Mouse (Mus musculus) urinary bladder, adult 2 months (tissue): ENCODE measurements around the gene Gm10073. TPM values are rescaled to one million over a fixed set of nuclear protein-coding genes. Genes with fewer than 3 reads are reported as not detected.

ENCODE experiments used
- DNase-seq: peaks from one replicate; pipeline ENCODE4 v3.0.0; 2022; ENCODE audit warnings: low spot score
- polyA plus RNA-seq: library from polyadenylated mRNA; depleted of rRNA; stranded (reverse); fragments of >200 nt; gene quantifications from 2 replicates; pipeline ENCODE4 v1.2.3, GENCODE M21; 2012; rRNA removed

The Gm10073 gene
- polyA plus RNA-seq, 1 experiment, result 228 TPM

DNA sequence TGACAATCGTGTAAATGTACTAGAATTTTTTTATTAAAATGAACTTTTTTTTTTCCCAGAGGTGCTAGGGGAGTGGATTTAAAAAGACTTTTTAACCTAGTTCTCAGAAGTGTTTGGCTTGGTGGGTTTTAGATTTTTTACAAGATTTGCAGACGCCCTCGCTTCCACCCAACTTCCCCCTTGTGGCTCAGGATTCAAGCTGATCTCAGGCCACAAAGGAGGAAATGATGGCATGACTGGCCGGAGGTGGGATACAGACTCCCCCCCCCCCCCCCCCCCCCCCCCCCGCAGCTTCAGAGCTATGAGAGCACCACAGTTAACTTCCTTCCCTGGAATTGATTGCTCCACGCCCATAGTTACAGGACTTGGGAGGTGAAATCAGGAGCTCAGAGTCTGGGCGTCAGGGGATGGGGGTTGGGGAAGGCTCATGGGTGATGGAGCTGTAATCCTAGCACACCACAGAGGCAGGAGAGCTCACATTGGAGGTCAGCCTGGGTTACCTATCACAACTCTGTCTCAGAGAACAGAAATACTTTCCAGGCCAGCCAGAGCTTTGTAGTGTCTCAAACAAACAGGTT is 17.1 kb downstream of the Gm10073 start:
- DNase-seq, result no peak

DNA sequence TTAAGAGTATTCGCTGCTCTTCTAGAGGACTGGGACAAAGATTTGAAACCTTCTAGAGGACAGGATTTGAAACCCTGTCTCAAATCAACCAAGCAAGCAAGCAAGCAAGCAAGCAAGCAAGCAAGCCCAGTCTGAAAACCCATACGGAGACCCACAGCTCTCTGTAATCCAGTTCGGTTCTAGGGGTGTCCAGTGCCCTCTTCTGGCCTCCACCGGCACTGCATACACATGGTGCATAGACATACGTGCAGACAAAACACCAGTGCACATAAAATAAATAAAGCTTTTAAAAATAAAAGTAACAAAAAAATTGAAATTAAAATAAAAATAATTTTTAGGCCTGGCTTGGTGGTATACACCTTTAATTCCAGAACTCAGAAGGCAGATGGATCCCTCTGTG is 19.2 kb downstream of the Gm10073 start:
- no peak for DNase-seq

DNA sequence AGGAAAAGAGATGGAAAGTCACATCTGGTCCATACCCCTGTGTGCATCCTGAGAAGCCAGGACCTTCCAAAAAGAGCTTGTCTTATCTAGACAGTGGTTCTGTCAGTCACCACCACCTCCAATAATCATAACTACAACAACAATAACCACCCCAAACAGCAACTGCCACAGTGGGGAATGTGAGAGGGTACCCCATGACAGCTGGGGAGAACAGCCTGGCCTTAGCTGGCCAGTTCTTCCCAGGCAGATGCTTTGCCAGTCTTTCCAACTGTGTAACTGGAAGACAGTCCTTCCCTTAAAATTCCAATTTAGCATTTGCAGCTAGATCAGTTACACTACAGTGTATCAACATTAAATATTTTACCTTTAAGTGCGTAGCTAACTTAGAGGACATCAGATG is 22.4 kb downstream of the Gm10073 start:
- no peak for DNase-seq

DNA sequence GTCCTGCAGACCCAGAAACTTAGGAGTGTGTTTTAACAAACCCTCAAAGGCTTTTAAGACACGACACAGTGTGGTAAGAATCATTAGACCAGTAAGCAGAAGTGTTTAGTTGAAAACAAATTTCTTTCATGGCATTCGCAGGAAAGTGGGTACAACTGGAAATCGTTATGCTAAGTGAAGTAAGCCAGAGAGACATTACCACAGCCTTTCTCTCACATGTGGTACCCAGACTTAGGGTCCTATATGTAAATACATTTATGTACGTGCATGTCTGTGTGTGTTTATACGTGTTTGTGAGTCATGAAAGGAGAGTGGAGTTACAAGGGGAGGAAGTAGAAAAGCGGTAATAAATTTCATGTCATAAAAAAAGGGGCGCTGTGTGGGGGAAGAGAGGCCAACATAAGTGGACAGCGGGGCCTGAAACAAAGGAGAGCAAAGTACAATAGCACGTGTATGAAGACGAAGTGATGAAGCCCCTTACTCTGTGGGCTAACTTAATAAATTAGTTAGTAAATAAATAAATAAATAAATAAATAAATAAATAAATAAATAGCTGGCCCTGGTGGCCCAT is 24.8 kb downstream of the Gm10073 start:
- no peak for DNase-seq

DNA sequence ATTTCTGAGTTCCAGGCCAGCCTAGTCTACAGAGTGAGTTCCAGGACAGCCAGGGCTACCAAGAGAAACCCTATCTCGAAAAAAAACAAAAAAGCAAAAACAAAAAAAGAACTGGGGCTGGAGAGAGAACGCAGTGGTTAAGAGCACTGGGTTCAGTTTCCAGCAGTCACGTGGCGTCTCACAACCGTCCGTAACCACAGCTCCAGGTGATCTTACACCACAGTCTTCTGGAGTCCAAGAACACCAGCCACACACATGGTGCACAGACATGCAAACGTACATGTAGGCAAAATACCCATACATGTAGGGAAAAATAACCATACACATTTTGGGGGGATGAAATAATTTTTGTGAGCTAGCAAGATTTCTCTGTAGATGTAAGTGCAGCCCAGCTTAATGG is 26.5 kb downstream of the Gm10073 start:
- DNase-seq, result no peak

DNA sequence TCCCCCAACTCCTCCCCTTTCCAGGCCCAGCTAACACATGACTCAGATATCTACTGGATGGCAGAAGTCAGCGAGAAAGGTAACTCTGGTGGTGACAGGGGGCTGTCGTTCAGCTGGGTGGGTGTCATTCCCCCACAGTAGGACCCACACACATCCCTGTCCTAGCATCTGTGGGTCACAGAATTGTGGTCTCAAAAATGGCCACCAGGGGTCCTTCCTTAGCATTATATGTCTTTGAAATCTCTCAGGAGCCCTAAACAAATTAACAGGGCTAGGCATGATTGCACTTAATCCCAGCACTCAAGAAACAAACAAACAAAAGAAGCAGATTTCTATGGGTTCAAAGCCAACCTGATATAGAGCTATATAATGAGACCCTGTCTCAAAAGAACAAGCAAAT is 28.1 kb downstream of the Gm10073 start:
- DNase-seq, result no peak

DNA sequence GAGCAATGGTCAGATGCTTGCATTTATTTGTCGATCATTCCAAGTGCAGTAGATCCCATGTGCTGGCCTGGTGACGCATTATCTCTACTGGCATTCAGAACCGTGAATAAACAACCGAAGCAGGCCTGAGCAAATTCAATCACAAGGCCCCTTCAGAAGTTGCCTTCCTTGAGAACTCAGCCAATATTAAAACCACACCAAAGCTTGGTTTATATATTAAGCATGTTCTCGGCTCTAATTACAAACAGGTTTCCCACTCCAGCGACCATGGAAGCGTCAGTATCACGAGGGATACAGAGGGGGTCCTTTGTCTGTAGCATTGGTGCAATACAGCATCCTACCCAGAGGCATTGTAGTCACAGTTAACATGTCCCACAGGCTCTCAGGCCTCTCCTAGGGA is 30.2 kb downstream of the Gm10073 start:
- DNase-seq, result no peak

DNA sequence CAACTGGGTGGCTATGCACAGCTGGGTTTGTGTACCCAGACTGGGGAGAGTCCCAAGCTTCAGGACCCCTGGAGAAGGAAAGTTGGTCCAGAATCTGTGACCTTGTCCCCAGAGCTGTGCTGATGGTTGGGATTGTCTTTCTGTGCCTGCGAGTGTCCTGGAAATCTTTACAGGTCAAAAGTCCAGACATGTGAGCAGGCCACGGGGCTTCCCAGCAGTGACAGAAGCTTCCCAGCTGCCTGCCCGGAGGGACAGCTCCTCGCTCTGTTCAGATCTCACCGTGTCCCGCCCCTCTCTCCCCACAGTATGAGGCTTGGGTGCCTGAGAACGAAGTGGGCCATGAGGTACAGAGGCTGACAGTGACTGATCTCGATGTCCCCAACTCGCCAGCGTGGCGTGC is 32.3 kb downstream of the Gm10073 start:
- DNase-seq, result no peak

DNA sequence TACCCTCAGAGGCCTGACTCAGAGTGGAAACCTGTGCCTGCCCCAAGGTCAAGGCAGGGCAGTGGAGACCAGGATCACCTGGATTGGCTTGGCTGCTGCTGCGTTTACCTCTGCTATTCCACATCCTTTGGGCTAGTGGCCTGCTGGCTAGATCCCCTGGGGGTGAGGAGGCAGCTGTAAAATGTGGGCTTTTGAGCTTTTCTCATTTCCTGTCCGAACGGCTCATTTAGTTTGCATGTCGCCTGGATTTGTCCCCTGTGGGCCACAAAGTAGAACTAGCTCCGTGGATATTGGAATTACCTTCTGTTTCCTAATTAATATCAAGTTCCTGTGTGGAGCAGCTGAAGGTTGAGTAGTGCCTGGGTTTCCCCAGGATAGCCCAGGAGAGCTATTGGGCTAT is 34.1 kb downstream of the Gm10073 start:
- no peak for DNase-seq

DNA sequence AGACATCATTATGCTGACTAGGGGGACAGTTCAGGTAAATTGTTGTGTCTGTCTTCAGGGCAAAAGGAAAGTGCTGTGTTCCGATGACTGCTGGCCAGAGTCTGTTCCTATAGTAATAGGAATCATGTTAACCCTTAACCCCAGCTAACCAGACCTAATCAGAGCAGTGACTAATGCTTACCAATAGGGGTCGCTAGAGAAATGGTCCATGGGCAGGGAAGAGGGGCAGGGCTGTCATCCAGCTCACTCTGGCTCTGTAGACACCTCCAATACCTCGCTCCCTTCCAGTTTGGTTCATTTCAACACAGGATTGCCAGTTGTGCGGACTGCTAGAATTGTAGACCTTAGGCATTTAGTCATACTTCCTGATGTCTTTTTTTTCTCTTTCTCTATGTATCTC is 37.8 kb downstream of the Gm10073 start:
- no peak for DNase-seq

DNA sequence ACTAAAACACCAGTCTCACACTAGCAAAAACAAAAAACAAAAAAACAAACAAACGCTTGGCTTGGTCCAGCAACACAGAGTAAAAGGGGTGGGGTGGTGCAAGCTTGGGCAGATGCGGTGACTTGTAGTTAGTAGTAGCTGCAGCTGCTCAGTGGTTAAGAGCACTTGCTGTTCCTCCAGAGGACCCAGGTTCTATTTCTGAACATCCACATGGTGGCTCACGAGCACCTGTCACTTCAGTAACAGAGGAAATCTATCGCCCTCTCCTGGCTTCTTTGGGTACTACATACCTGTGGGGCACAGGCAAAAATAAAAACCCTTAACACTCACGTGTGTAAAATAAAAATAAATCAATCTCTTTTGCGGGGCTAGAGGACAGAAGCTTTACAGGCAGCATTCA is 38.8 kb downstream of the Gm10073 start:
- DNase-seq, result no peak

DNA sequence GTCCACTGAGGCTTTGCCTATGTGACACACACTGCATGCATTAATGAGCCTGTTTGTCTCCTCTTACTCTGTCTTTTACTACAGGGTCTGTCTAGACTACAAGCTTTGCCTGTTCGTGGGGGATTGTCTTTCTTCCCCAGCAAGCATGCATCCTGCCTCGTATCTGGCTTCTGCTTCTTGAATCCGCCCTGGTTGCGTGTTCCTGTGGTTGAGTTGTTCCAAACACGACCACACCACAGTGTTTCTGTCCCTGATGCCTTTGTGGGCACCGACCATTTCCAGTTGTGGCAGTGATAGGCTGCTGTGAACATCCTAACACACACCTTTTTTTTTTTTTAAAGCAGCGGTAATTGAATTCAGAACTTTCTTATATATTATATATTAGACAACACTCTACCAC is 39.6 kb downstream of the Gm10073 start:
- no peak for DNase-seq

DNA sequence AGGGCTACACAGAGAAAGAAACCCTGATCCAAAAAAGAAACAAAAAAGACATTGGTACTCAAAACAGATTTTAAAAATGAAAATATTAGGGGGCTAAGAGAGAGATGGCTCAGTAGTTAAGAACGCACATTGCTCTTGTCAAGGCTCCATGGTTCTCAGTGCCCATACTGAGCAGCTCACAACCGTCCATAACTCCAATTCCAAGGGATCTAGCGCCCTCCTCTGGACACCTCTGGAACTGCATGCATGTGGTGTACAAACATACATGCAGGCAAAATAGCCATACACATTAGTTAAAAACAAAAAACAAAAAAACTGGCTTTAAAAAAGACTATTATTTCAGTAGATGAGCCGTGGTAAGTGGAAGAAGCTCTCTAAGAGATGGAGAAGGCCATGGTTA is 42.7 kb downstream of the Gm10073 start:
- DNase-seq, result no peak

DNA sequence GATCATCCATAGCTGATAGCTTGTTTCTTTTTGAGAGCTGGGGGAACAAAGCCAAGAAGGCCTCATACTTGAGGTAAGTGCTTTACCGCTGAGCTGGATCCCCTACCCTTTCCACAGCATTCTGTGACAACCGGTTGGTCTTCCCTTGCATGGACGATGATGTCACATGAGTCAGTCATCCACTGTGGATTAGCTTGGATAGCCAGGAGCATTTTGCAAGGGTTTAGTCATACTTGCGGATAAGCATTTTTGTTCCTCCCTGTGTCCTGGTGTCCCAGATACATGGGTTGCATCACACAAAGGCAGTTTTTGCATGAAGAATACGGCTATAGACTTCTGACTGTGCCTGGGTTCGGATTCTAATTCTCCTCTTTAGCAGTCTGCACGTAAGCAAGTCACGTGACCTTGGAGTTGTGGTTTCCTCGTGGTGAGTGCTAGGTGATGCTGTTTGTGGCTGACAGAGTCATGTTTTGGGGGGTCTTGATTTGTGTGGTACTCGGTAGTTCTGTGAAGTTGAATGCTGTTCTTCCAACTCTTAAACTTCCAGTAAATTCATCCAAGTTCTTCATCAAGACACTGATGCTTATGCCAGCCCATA is 43.3 kb downstream of the Gm10073 start:
- DNase-seq, result no peak

DNA sequence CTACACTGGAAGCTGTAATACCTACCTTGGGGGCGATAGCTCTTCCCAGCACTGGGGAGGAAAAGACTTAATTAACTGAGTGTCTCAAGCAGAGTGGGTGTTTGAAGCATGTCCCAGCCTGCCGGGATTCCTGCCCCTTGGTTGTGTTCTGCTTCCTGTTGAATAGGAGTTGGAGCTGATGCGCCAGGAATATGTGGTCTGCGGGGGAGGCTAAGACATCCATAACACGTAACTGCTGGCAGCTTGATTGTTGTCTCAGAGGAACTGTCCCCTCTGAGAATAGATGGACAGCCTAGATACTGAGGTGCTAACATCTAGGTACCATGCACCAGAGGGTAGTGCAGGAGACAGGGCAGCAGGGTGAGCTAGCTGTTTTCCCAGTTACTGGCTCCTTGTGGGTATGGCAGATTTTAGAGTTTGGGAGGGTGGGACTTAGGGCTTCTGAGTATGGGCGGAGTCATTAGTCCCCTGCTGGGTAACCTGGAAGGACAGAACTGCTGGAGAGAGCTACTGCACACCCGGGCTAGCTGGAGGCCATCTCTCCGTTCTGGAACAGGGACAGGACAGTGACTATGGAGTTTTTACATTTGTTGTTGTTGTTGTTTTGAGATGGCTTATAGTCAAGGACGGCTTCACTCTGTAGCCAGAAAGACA is 44.5 kb downstream of the Gm10073 start:
- DNase-seq, result no peak

DNA sequence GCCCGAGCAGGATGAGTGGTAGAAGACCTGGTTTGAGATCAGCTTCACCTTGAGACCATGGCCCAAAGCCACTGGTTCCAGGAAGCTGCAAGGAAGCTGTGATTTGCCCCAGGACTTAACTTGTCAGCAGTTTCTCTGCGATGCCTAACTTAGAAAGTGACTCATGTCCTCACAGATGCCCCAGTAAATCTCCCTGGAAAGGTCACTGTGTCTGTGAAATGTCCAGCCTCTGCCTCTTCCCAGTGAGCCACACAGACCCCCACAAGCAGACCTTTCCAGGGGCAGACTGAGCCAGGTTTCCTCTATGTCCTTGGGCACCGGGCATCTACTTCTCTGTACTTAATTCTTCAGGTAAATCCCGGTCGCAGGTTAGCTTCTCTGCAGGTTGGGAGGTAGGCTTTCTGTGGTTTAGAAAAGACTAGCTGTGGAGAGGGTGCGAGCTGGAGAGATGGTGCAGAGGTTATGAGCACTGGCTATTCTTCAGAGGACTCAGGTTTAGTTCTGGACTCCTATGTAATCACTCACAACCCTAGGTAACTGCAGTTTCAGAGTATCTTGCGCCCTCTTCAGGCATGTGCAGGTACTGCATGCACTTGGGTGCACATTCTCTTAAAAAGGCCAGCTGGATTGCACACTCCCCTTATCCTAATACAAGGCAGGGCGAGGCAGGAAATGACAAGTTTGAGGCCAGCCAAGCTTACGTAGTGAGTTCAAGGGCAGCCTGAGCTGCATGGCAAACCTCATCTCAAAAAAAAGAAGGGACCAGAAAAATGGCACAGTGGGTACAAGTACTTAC is 45.8 kb downstream of the Gm10073 start:
- no peak for DNase-seq

DNA sequence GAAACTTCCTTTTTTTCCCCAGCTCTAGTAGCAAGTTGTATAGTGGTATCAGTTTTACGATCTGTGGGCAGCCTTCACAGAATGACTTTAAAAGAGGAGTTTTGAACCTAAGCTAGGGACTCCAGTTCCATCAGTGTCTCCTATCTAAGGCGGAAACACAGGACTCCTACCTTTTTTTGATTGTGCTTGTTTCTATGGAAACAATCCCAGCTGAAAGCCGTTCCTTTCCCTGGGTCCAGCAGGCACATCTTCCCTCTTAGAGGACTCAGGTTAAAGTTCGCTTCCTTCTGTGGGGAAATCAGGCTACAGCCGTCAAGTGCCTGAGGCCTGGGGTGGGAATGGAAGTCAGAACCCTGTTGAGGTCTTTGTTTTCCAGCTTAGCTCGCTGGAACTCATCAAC is 46.5 kb downstream of the Gm10073 start:
- DNase-seq, result no peak

Other genes with a start within 250 kb of the Gm10073 start
- gene Smpd3, start 235.5 kb downstream of the Gm10073 start, polyA plus RNA-seq, result 1.1 and 1.2 TPM in 2 replicates
- gene Zfp90, start 158.1 kb downstream of the Gm10073 start, polyA plus RNA-seq, result 9.3 and 9.5 TPM in 2 replicates
- not detected in 2 replicates for gene 6030452D12Rik, start 72.9 kb downstream of the Gm10073 start, polyA plus RNA-seq
- gene Cdh3, start 62.6 kb downstream of the Gm10073 start, polyA plus RNA-seq, result 4.4 and 5.5 TPM in 2 replicates
- 81.3 and 96.0 TPM in 2 replicates for gene Cdh1, start 29.9 kb upstream of the Gm10073 start, polyA plus RNA-seq
- gene Tango6, start 109.6 kb upstream of the Gm10073 start, polyA plus RNA-seq, result 4.4 and 5.0 TPM in 2 replicates